Mouse (Mus musculus) thymus, adult 2 months (tissue): ENCODE measurements around the gene Chrnb1.

Source experiments
- CTCF ChIP-seq: fragments of 200-500 bp; IDR thresholded peaks from 2 replicates; pipeline ENCODE4 v1.5.1; 2012; ENCODE audit warnings: mild to moderate bottlenecking, control low read depth, low read length, moderate library complexity, borderline replicate concordance; ENCODE audit not compliant: control insufficient read depth, poor library complexity, insufficient read depth; ENCODE audit errors: extremely low read depth
- POLR2A ChIP-seq: fragments of 200-500 bp; IDR thresholded peaks from 2 replicates; pipeline ENCODE4 v1.6.1; 2012; ENCODE audit warnings: mild to moderate bottlenecking, low read length, control low read depth, moderate library complexity; ENCODE audit not compliant: control insufficient read depth, poor library complexity, insufficient read depth; ENCODE audit errors: extremely low read depth

DNA sequence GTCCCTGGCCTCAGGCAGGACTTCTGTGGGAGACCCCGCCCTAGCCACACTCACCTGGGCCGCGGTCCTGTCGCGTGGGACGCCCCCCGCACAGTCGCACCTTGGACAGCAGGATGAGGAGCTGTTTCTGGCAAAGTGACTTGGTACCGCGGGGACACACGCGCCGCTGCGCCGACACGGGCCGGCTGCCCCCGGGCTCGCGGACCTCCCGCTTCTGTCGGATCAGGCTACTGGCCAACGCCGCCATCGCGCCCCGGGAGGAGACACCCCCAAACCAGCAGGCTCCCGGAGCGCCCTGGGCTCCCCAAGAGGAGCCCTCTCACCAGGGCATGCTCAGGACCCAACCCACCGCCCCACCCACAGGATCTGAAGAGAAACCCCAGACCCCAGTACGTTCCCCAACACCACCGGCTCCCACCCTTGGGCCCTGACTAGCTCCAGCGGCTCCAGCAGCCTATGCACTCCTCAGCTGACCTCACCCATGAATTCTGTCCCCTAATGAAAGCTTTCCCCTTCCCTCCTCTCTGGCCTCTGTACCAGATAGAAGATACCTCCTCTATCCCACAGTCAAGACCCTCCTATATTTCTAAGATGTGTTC, 5.7 kb upstream of the Chrnb1 start, which contains the start of gene Fgf11:
- TF ChIP-seq CTCF (no peak), POLR2A (no peak)
